Mouse (Mus musculus) thymus, postnatal 14 days (tissue): ENCODE data around the gene Lims1.

Source experiments
- DNase-seq: peaks from one replicate; pipeline ENCODE4 v3.0.0; 2021

The Lims1 gene

GRCm38 (mm10) chr10:58386997-58387396, 63.7 kb downstream of the Lims1 start:
- no peak for DNase-seq

- no peak for DNase-seq
These were observed 65.4 kb downstream of the Lims1 start for GRCm38 (mm10) chr10:58388648-58389047.

GRCm38 (mm10) chr10:58389151-58389550, 65.9 kb downstream of the Lims1 start:
- DNase-seq = no peak

GRCm38 (mm10) chr10:58392435-58392834, 69.2 kb downstream of the Lims1 start:
- no peak for DNase-seq

- DNase-seq = no peak
These were observed 70.1 kb downstream of the Lims1 start for GRCm38 (mm10) chr10:58393026-58394014.

GRCm38 (mm10) chr10:58394170-58394569, 70.9 kb downstream of the Lims1 start:
- DNase-seq = no peak

GRCm38 (mm10) chr10:58395315-58395714, 72.0 kb downstream of the Lims1 start:
- no peak for DNase-seq

- DNase-seq = no peak
These were observed 72.5 kb downstream of the Lims1 start for GRCm38 (mm10) chr10:58395723-58396122.

GRCm38 (mm10) chr10:58396600-58396999, 73.3 kb downstream of the Lims1 start:
- DNase-seq = no peak

GRCm38 (mm10) chr10:58398941-58399340, 75.7 kb downstream of the Lims1 start:
- DNase-seq = no peak

GRCm38 (mm10) chr10:58401838-58402237, 78.6 kb downstream of the Lims1 start:
- DNase-seq = no peak

GRCm38 (mm10) chr10:58404639-58405038, 81.4 kb downstream of the Lims1 start:
- no peak for DNase-seq

- no peak for DNase-seq
These were observed 82.2 kb downstream of the Lims1 start for GRCm38 (mm10) chr10:58405285-58405948.

- DNase-seq = no peak
These were observed 82.7 kb downstream of the Lims1 start for GRCm38 (mm10) chr10:58405949-58406305.

GRCm38 (mm10) chr10:58412331-58412730, 89.1 kb downstream of the Lims1 start:
- DNase-seq = no peak

GRCm38 (mm10) chr10:58412852-58413251, 89.6 kb downstream of the Lims1 start:
- DNase-seq = no peak

- DNase-seq = no peak
These were observed 93.4 kb downstream of the Lims1 start for GRCm38 (mm10) chr10:58416702-58417101.

- no peak for DNase-seq
These were observed 95.2 kb downstream of the Lims1 start for GRCm38 (mm10) chr10:58418290-58418971.

- DNase-seq = no peak
These were observed 104.7 kb downstream of the Lims1 start for GRCm38 (mm10) chr10:58427930-58428329.

GRCm38 (mm10) chr10:58445850-58446249, 122.6 kb downstream of the Lims1 start:
- peak; percentile 33 for DNase-seq

GRCm38 (mm10) chr10:58446384-58447279, 123.4 kb downstream of the Lims1 start, which contains the start of gene Ranbp2:
Ranbp2 (plus strand) TSS chr10:58446920.
- DNase-seq = peak; percentile 98

- peak; percentile 71 for DNase-seq
These were observed 124.1 kb downstream of the Lims1 start for GRCm38 (mm10) chr10:58447280-58447781.
